Mouse (Mus musculus): ENCODE data around the gene Hes2.

- TF ChIP-seq POLR2A (IDR thresholded peaks at IDR 0.05; ENCODE audit: low read depth, low read length) (no peak), CTCF (IDR thresholded peaks at IDR 0.05; ENCODE audit: borderline replicate concordance, insufficient read depth, low read length) (no peak)
Measured at GRCm38 (mm10) chr4:152178344-152178864, 19.7 kb downstream of the Hes2 start.
